Mouse (Mus musculus): ENCODE data around the gene Atxn7l1.

DNA sequence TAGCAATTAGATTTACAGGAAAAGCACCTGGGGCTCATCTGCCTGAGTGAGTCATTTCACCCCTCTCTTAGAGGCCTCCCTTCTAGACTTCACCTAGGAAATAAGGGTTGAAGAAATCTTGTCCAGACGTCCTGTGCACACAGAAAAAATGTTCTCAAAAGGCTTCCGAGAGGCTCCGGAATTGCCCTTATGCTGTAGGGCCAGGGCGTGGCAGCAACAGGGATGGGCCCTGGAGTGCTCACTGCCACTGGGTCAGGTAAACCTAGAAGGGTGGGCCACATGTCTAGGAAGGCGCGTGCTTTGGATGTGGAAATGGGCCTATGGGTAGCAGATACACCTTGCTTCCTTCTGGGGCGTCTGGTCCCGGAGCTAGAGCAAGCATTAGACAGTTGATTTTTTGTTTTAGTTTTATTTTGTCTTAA lies 26.2 kb downstream of the Atxn7l1 start:
- no peak for TF ChIP-seq ZNF384 (IDR thresholded peaks at IDR 0.05; ENCODE audit: low read depth, low read length)
- no peak for TF ChIP-seq MAFK (IDR thresholded peaks at IDR 0.05; ENCODE audit: insufficient read depth, low read depth, low read length)
- no peak for TF ChIP-seq CHD2 (IDR thresholded peaks at IDR 0.05; ENCODE audit: low read depth, low read length)
- no peak for TF ChIP-seq ZC3H11A (IDR thresholded peaks at IDR 0.05; ENCODE audit: borderline replicate concordance, low read depth, low read length)
- no peak for TF ChIP-seq HCFC1 (IDR thresholded peaks at IDR 0.05; ENCODE audit: borderline replicate concordance, insufficient read depth, low read length)
